Mouse (Mus musculus): ENCODE measurements at regions not wholly inside any gene's neighbourhood (a gene's known extent, or its start where the extent isn't known, plus 50 kb on each side); places are given as distances from the start of the nearest gene placed in this dataset.
A peak's percentile ranks its signal among the peaks of the same experiment; 100 is the strongest.

DNA sequence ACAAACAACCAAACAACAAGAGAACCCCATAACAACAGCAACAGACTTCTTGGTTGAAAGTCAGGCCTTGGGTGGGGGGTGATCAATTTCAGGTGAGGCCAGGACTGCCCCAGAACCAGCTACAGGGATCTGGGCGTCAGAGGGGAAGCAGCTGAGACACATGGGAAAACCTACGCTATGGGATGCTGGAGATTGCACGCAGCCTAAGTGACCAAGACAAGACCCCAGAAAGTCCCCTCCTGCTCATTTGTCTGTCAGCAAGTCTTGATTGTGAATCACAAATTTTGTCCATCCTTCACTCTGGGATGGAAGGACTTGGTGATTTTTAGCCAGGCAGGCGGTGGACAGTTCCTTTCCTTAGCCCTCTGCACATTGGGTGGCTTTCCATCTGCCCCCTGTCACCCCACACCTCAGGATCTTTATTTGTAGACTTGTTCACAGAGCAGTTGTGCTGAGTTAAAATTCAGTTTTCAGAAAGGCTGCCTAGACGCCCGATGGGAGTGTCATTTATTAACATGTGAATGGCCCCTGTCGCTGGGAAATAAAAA, 330.9 kb upstream of the Dio3 start:
- Histone ChIP-seq H3K36me3 (replicated peaks) (no peaks in the 10 kb centered on the region), H3K27me3 (no peaks in the 10 kb centered on the region), H3K4me2 (peak overlapping the region; percentile 13; the same call in 1 of the 2 replicates), H3K27ac (peak overlapping the region; percentile 96), H3K9ac (no peak overlapping the region), H3K4me1 (peaks cover 57% of the 10 kb centered on the region), H3K4me3 (replicated peaks) (no peak overlapping the region), H3K9me3 (0 out of 2 replicates have a peak, but pooled peaks cover 8% of the 10 kb centered on the region)
- WGBS = 6% methylated on average over 7 of the region's 7 CpGs
- peak; percentile 14; the same call in 1 of the 2 replicates for ATAC-seq (ENCODE audit: low FRiP score)

- ATAC-seq (ENCODE audit: low FRiP score) = peak; percentile 84
- Histone ChIP-seq H3K36me3 (replicated peaks) (no peaks in the 10 kb centered on the region), H3K27ac (peak overlapping the region; percentile 96), H3K9me3 (0 out of 2 replicates have a peak, but pooled peaks cover 7% of the 10 kb centered on the region), H3K4me2 (peak overlapping the region; percentile 9; the same call in 1 of the 2 replicates), H3K4me1 (peaks cover 57% of the 10 kb centered on the region), H3K9ac (peak overlapping the region; percentile 30), H3K27me3 (no peaks in the 10 kb centered on the region), H3K4me3 (replicated peaks) (no peak overlapping the region)
- 5% methylated on average over 16 of the region's 16 CpGs for WGBS
Measured at GRCm38 (mm10) chr12:109948434-109948984, 330.4 kb upstream of the Dio3 start.

GRCm38 (mm10) chr12:109949231-109949965, 329.5 kb upstream of the Dio3 start:
- WGBS = 48% methylated on average over 17 of the region's 17 CpGs
- Histone ChIP-seq H3K27me3 (no peaks in the 10 kb centered on the region), H3K4me1 (peaks cover 57% of the 10 kb centered on the region), H3K9ac (no peak overlapping the region), H3K36me3 (replicated peaks) (no peaks in the 10 kb centered on the region), H3K4me3 (replicated peaks) (no peak overlapping the region), H3K9me3 (no peaks in the 10 kb centered on the region), H3K4me2 (no peak overlapping the region), H3K27ac (peak overlapping the region; percentile 96)
- ATAC-seq (ENCODE audit: low FRiP score) = no peak

GRCm38 (mm10) chr12:109950632-109951031, 328.2 kb upstream of the Dio3 start:
- H3K4me2 ChIP-seq = no peak overlapping the region
- H3K36me3 ChIP-seq (replicated peaks) = no peaks in the 10 kb centered on the region
- 45% methylated on average over 6 of the region's 6 CpGs for WGBS
- H3K9ac ChIP-seq = no peak overlapping the region
- H3K27me3 ChIP-seq = no peaks in the 10 kb centered on the region
- ATAC-seq (ENCODE audit: low FRiP score) = no peak
- H3K4me3 ChIP-seq (replicated peaks) = no peak overlapping the region
- H3K4me1 ChIP-seq = peaks cover 51% of the 10 kb centered on the region
- 0 out of 2 replicates have a peak overlapping the region, but pooled peaks have one; percentile 36 for H3K27ac ChIP-seq
- H3K9me3 ChIP-seq = no peaks in the 10 kb centered on the region

GRCm38 (mm10) chr12:109951473-109951872, 327.4 kb upstream of the Dio3 start:
- H3K4me2 ChIP-seq = no peak overlapping the region
- H3K9me3 ChIP-seq = no peaks in the 10 kb centered on the region
- H3K27me3 ChIP-seq = no peaks in the 10 kb centered on the region
- no peak overlapping the region for H3K27ac ChIP-seq
- no peak overlapping the region for H3K4me3 ChIP-seq (replicated peaks)
- no peaks in the 10 kb centered on the region for H3K36me3 ChIP-seq (replicated peaks)
- peaks cover 48% of the 10 kb centered on the region for H3K4me1 ChIP-seq
- no peak for ATAC-seq (ENCODE audit: low FRiP score)
- WGBS = 82% methylated on average over 12 of the region's 12 CpGs
- no peak overlapping the region for H3K9ac ChIP-seq

- H3K27ac ChIP-seq = peak overlapping the region; percentile 14; the same call in 1 of the 2 replicates
- no peak overlapping the region for H3K4me3 ChIP-seq (replicated peaks)
- WGBS = 88% methylated on average over 10 of the region's 10 CpGs
- no peak overlapping the region for H3K4me2 ChIP-seq
- no peaks in the 10 kb centered on the region for H3K9me3 ChIP-seq
- no peaks in the 10 kb centered on the region for H3K27me3 ChIP-seq
- peaks cover 43% of the 10 kb centered on the region for H3K4me1 ChIP-seq
- no peak overlapping the region for H3K9ac ChIP-seq
- H3K36me3 ChIP-seq (replicated peaks) = no peaks in the 10 kb centered on the region
- ATAC-seq (ENCODE audit: low FRiP score) = no peak
Measured at GRCm38 (mm10) chr12:109951884-109952456, 326.9 kb upstream of the Dio3 start.

- H3K4me2 ChIP-seq = no peak overlapping the region
- H3K36me3 ChIP-seq (replicated peaks) = no peaks in the 10 kb centered on the region
- no peak overlapping the region for H3K9ac ChIP-seq
- H3K27ac ChIP-seq = no peak overlapping the region
- no peaks in the 10 kb centered on the region for H3K9me3 ChIP-seq
- H3K4me1 ChIP-seq = peaks cover 36% of the 10 kb centered on the region
- H3K27me3 ChIP-seq = no peaks in the 10 kb centered on the region; the same call in 1 of the 2 replicates
- no peak for ATAC-seq (ENCODE audit: low FRiP score)
- 49% methylated on average over 3 of the region's 3 CpGs for WGBS
- H3K4me3 ChIP-seq (replicated peaks) = no peak overlapping the region
Measured at GRCm38 (mm10) chr12:109952933-109953332, 325.9 kb upstream of the Dio3 start.

GRCm38 (mm10) chr12:109957305-109957704, 321.6 kb upstream of the Dio3 start:
- Histone ChIP-seq H3K9ac (no peak overlapping the region; the same call in 1 of the 2 replicates), H3K4me3 (replicated peaks) (no peak overlapping the region), H3K27me3 (no peaks in the 10 kb centered on the region; the same call in 1 of the 2 replicates), H3K27ac (no peak overlapping the region), H3K36me3 (replicated peaks) (no peaks in the 10 kb centered on the region), H3K9me3 (no peaks in the 10 kb centered on the region), H3K4me1 (peaks cover 13% of the 10 kb centered on the region), H3K4me2 (no peak overlapping the region)
- 66% methylated on average over 3 of the region's 3 CpGs for WGBS
- no peak for ATAC-seq (ENCODE audit: low FRiP score)

DNA sequence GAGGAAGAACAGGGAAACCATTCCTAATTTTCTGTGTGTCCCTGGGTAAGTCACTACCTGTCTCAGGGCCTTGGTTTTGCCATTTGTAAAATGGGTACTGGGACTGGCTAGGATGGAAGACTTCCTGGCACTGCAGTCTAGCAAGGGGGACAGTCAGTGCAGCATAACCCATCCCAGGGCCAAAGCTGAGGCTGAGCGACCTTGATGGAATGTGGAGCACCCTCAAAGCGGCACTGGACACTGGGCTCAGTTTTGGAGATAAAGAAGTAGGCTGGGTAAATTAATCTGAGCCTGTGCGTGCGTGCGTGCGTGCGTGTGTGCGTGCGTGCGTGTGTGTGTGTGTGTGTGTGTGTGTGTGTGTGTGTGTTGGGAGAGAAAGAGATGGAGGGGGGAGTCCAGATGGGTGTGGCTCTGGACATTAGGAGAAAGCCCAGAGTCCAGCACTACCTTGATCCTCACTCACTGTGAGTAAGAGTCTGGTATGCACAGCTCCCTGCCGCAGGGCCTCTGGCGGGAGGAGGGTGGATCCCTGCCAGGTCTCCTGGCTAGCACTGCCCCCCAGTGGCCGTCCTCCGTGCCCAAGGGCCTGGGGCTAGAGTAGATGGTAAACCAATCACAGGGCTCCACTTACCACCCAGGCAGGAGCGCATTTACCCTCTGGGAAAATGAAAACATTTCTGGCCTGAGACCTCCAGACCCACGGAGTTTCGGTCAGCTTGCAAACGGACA, 320.3 kb upstream of the Dio3 start:
- Histone ChIP-seq H3K36me3 (replicated peaks) (no peaks in the 10 kb centered on the region), H3K4me3 (replicated peaks) (no peak overlapping the region), H3K4me2 (no peak overlapping the region), H3K9me3 (no peaks in the 10 kb centered on the region), H3K4me1 (peaks cover 13% of the 10 kb centered on the region), H3K27ac (no peak overlapping the region), H3K9ac (no peak overlapping the region), H3K27me3 (peaks cover 1% of the 10 kb centered on the region; the same call in 1 of the 2 replicates)
- ATAC-seq (ENCODE audit: low FRiP score) = peak; percentile 92
- 41% methylated on average over 18 of the region's 18 CpGs for WGBS

GRCm38 (mm10) chr12:109966776-109967175, 312.1 kb upstream of the Dio3 start:
- ATAC-seq (ENCODE audit: low FRiP score) = no peak
- H3K9ac ChIP-seq = no peak overlapping the region
- H3K4me1 ChIP-seq = no peaks in the 10 kb centered on the region
- H3K36me3 ChIP-seq (replicated peaks) = no peaks in the 10 kb centered on the region
- WGBS = 94% methylated on average over 12 of the region's 12 CpGs
- no peaks in the 10 kb centered on the region for H3K9me3 ChIP-seq
- peaks cover 10% of the 10 kb centered on the region; the same call in 1 of the 2 replicates for H3K27me3 ChIP-seq
- no peak overlapping the region for H3K27ac ChIP-seq
- H3K4me2 ChIP-seq = no peak overlapping the region
- H3K4me3 ChIP-seq (replicated peaks) = no peak overlapping the region

DNA sequence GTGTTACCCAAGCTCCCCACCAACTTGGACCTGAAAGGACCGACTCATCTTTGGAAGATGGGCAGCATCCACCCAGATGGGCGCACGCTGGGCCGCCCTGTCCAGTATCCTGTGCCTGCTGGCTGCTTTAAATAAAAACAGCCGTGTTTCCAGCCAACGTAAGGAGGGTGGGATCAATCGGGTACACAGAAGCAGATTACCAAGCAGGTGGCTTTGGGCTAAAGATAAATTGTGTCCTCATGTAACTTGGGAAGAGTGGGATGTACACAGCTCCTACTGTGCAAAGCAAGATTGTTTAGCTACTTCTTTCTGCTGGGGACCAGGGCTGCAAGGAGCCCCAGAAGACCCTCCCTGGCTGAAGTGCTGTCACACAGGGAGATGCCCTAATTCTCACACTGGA, 310.6 kb upstream of the Dio3 start:
- no peak overlapping the region for H3K4me3 ChIP-seq (replicated peaks)
- no peak for ATAC-seq (ENCODE audit: low FRiP score)
- peaks cover 13% of the 10 kb centered on the region; the same call in 1 of the 2 replicates for H3K27me3 ChIP-seq
- no peaks in the 10 kb centered on the region for H3K9me3 ChIP-seq
- no peak overlapping the region for H3K4me2 ChIP-seq
- H3K27ac ChIP-seq = no peak overlapping the region
- H3K4me1 ChIP-seq = no peaks in the 10 kb centered on the region
- H3K9ac ChIP-seq = no peak overlapping the region
- WGBS = 87% methylated on average over 7 of the region's 7 CpGs
- no peaks in the 10 kb centered on the region for H3K36me3 ChIP-seq (replicated peaks)

GRCm38 (mm10) chr12:109971508-109971907, 307.4 kb upstream of the Dio3 start:
- H3K36me3 ChIP-seq (replicated peaks) = no peaks in the 10 kb centered on the region
- no peak overlapping the region for H3K4me3 ChIP-seq (replicated peaks)
- ATAC-seq (ENCODE audit: low FRiP score) = no peak
- no peak overlapping the region for H3K27ac ChIP-seq
- H3K4me1 ChIP-seq = peaks cover 11% of the 10 kb centered on the region; the same call in 1 of the 2 replicates
- H3K27me3 ChIP-seq = peaks cover 4% of the 10 kb centered on the region; the same call in 1 of the 2 replicates
- no peaks in the 10 kb centered on the region for H3K9me3 ChIP-seq
- WGBS = 69% methylated on average over 3 of the region's 3 CpGs
- H3K9ac ChIP-seq = no peak overlapping the region
- no peak overlapping the region for H3K4me2 ChIP-seq

Data from forebrain, embryonic 12.5 days (tissue).